Mouse (Mus musculus): ENCODE measurements around the gene Kynu. TPM values are rescaled to one million over a fixed set of nuclear protein-coding genes. Genes with fewer than 3 reads are reported as not detected.

Gene Kynu
- 0.08 TPM in 1 of 2 replicates, not detected in the other for polyA plus RNA-seq (2015; fragmentation: Nextera tagmentation; extraction: Ambion mirVana)

GRCm38 (mm10) chr2:43555062-43555888, at the start of gene Kynu:
Gene Kynu, plus strand, starts transcription at chr2:43555329.
- no peaks in the 10 kb centered on the region for H3K27me3 ChIP-seq (replicated peaks; ENCODE audit: control insufficient read depth, insufficient read depth, low read length)
- no peak for ATAC-seq
- H3K9me3 ChIP-seq (ENCODE audit: control insufficient read depth, low read length), result no peaks in the 10 kb centered on the region
- H3K4me2 ChIP-seq (ENCODE audit: low read length), result no peak within 1 kb of the TSS
- no peaks in the 10 kb centered on the region for H3K36me3 ChIP-seq (ENCODE audit: control insufficient read depth, insufficient read depth)
- H3K4me3 ChIP-seq (replicated peaks; ENCODE audit: low read length), result no peak within 1 kb of the TSS
- H3K27ac ChIP-seq (ENCODE audit: low read length), result no peak within 1 kb of the TSS
- H3K4me1 ChIP-seq (replicated peaks; ENCODE audit: control insufficient read depth, insufficient read depth, low read length), result no peaks in the 10 kb centered on the region
- H3K9ac ChIP-seq (replicated peaks; ENCODE audit: low read depth, low read length), result no peak within 1 kb of the TSS
- 28% methylated on average over 9 of the region's 9 CpGs for WGBS

DNA sequence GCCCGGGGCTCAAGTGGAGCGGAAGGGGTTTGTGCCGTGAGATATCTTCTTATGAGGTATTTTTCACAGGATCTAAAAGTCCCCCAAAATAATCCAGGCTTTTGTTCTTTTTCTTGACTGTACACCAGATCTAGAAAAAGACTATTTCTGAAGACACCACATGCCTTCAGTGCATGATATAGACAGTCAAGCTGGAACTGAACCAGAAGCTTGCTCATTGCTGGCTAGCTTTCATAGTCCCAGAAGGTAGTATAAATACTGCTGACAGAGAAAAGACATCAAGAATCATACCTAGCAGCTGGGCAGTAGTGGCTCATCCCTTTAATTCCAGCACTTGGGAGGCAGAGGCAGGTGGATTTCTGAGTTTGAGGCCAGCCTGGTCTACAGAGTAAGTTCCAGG, 48.9 kb upstream of the Kynu start:
- Histone ChIP-seq H3K4me3 (replicated peaks; ENCODE audit: low read length) (no peak overlapping the region), H3K4me1 (replicated peaks; ENCODE audit: control insufficient read depth, insufficient read depth, low read length) (no peaks in the 10 kb centered on the region), H3K27ac (ENCODE audit: low read length) (no peak overlapping the region), H3K27me3 (replicated peaks; ENCODE audit: control insufficient read depth, insufficient read depth, low read length) (no peaks in the 10 kb centered on the region), H3K9ac (replicated peaks; ENCODE audit: low read depth, low read length) (no peak overlapping the region), H3K36me3 (ENCODE audit: control insufficient read depth, insufficient read depth) (no peaks in the 10 kb centered on the region), H3K4me2 (ENCODE audit: low read length) (no peak overlapping the region), H3K9me3 (ENCODE audit: control insufficient read depth, low read length) (no peaks in the 10 kb centered on the region)
- no peak for ATAC-seq
- 95% methylated on average over 3 of the region's 3 CpGs for WGBS

DNA sequence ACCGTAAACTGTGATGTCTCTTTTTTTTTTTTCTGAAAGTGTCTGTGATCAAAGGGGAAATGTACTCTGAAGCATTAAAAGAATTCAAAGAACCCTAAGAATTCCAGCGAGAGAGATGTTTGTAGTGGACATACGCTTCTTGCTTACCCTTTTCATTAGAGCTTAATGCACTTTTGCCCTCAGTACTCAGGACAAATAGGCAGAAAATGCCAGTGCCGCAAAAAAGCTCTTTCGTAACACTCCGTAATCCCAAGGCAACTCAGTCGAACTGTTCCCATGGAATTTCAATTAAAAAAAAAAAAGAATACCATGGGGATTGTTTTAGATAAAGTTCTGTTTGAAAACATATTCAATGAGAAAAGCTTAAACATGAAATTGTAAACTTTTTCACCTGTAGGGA, 41.3 kb upstream of the Kynu start:
- no peak overlapping the region for H3K9ac ChIP-seq (replicated peaks; ENCODE audit: low read depth, low read length)
- ATAC-seq, result no peak
- H3K27ac ChIP-seq (ENCODE audit: low read length), result no peak overlapping the region
- no peaks in the 10 kb centered on the region for H3K27me3 ChIP-seq (replicated peaks; ENCODE audit: control insufficient read depth, insufficient read depth, low read length)
- no peaks in the 10 kb centered on the region for H3K4me1 ChIP-seq (replicated peaks; ENCODE audit: control insufficient read depth, insufficient read depth, low read length)
- no peak overlapping the region for H3K4me2 ChIP-seq (ENCODE audit: low read length)
- H3K4me3 ChIP-seq (replicated peaks; ENCODE audit: low read length), result no peak overlapping the region
- WGBS, result 23% methylated on average over 7 of the region's 7 CpGs
- no peaks in the 10 kb centered on the region for H3K36me3 ChIP-seq (ENCODE audit: control insufficient read depth, insufficient read depth)
- H3K9me3 ChIP-seq (ENCODE audit: control insufficient read depth, low read length), result no peaks in the 10 kb centered on the region

DNA sequence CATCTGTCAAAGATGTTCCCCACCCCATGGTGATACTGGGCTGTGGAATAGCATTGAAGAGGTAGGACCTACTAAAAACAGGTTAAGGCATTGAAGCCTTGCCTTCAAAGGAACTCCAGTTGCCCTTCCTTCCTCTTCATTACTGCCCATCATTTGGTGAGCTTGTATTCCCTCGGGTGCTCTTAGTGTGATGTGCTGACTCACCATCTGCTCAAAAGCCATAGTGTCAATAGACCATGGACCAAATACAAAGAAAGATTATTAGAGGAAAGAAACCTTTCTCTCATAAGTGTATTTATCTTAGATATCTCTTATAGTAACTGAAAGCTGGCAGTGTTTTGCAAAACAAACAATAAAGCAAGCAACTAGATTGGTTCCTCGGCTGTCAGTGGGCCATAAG, 20.7 kb upstream of the Kynu start:
- Histone ChIP-seq H3K9me3 (ENCODE audit: control insufficient read depth, low read length) (no peaks in the 10 kb centered on the region), H3K4me1 (replicated peaks; ENCODE audit: control insufficient read depth, insufficient read depth, low read length) (no peaks in the 10 kb centered on the region), H3K4me2 (ENCODE audit: low read length) (no peak overlapping the region), H3K27ac (ENCODE audit: low read length) (no peak overlapping the region), H3K27me3 (replicated peaks; ENCODE audit: control insufficient read depth, insufficient read depth, low read length) (no peaks in the 10 kb centered on the region), H3K4me3 (replicated peaks; ENCODE audit: low read length) (no peak overlapping the region), H3K36me3 (ENCODE audit: control insufficient read depth, insufficient read depth) (no peaks in the 10 kb centered on the region), H3K9ac (replicated peaks; ENCODE audit: low read depth, low read length) (no peak overlapping the region)
- WGBS, result 82% methylated on average over 2 of the region's 2 CpGs
- ATAC-seq, result no peak

- ATAC-seq, result no peak
- Histone ChIP-seq H3K4me1 (replicated peaks; ENCODE audit: control insufficient read depth, insufficient read depth, low read length) (no peaks in the 10 kb centered on the region), H3K27me3 (replicated peaks; ENCODE audit: control insufficient read depth, insufficient read depth, low read length) (no peaks in the 10 kb centered on the region), H3K9ac (replicated peaks; ENCODE audit: low read depth, low read length) (no peak overlapping the region), H3K9me3 (ENCODE audit: control insufficient read depth, low read length) (no peaks in the 10 kb centered on the region), H3K4me2 (ENCODE audit: low read length) (no peak overlapping the region), H3K4me3 (replicated peaks; ENCODE audit: low read length) (no peak overlapping the region), H3K27ac (ENCODE audit: low read length) (no peak overlapping the region), H3K36me3 (ENCODE audit: control insufficient read depth, insufficient read depth) (no peaks in the 10 kb centered on the region)
- WGBS, result 95% methylated on average over 3 of the region's 3 CpGs
Observed at GRCm38 (mm10) chr2:43542615-43543014, 12.5 kb upstream of the Kynu start.

GRCm38 (mm10) chr2:43545665-43546064, 9.5 kb upstream of the Kynu start:
- Histone ChIP-seq H3K36me3 (ENCODE audit: control insufficient read depth, insufficient read depth) (no peaks in the 10 kb centered on the region), H3K4me2 (ENCODE audit: low read length) (no peak overlapping the region), H3K27ac (ENCODE audit: low read length) (no peak overlapping the region), H3K27me3 (replicated peaks; ENCODE audit: control insufficient read depth, insufficient read depth, low read length) (no peaks in the 10 kb centered on the region), H3K9me3 (ENCODE audit: control insufficient read depth, low read length) (no peaks in the 10 kb centered on the region), H3K9ac (replicated peaks; ENCODE audit: low read depth, low read length) (no peak overlapping the region), H3K4me3 (replicated peaks; ENCODE audit: low read length) (no peak overlapping the region), H3K4me1 (replicated peaks; ENCODE audit: control insufficient read depth, insufficient read depth, low read length) (no peaks in the 10 kb centered on the region)
- ATAC-seq, result no peak
- 88% methylated on average over 3 of the region's 3 CpGs for WGBS

- Histone ChIP-seq H3K9me3 (ENCODE audit: control insufficient read depth, low read length) (no peaks in the 10 kb centered on the region), H3K4me1 (replicated peaks; ENCODE audit: control insufficient read depth, insufficient read depth, low read length) (no peaks in the 10 kb centered on the region), H3K27ac (ENCODE audit: low read length) (no peak overlapping the region), H3K27me3 (replicated peaks; ENCODE audit: control insufficient read depth, insufficient read depth, low read length) (no peaks in the 10 kb centered on the region), H3K4me2 (ENCODE audit: low read length) (no peak overlapping the region), H3K36me3 (ENCODE audit: control insufficient read depth, insufficient read depth) (no peaks in the 10 kb centered on the region), H3K9ac (replicated peaks; ENCODE audit: low read depth, low read length) (no peak overlapping the region), H3K4me3 (replicated peaks; ENCODE audit: low read length) (no peak overlapping the region)
- 93% methylated on average over 1 of the region's 1 CpGs for WGBS
- no peak for ATAC-seq
Observed at GRCm38 (mm10) chr2:43546448-43546847, 8.7 kb upstream of the Kynu start.

DNA sequence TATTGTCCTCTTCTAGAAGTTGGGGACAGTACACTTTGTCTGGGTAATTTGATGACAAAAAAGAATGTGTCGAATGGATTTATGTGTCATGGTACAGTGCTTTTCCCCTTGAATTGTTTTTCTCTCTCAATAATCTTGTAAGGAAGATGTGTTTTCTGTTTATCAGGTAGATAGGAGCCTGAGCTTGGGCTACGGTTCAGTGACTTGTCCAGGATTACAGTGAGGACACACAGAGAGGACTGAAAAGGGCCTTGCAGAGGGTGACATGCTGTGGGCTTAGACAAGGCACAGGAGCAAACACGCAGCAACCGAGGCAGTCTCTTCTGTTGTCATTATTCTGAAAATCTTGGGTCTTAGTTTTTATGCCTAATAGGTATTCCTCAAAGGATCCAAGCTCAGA, 913 bp upstream of the Kynu start:
- ATAC-seq, result no peak
- H3K27me3 ChIP-seq (replicated peaks; ENCODE audit: control insufficient read depth, insufficient read depth, low read length), result no peaks in the 10 kb centered on the region
- H3K9me3 ChIP-seq (ENCODE audit: control insufficient read depth, low read length), result no peaks in the 10 kb centered on the region
- H3K4me3 ChIP-seq (replicated peaks; ENCODE audit: low read length), result no peak overlapping the region
- no peak overlapping the region for H3K27ac ChIP-seq (ENCODE audit: low read length)
- no peaks in the 10 kb centered on the region for H3K4me1 ChIP-seq (replicated peaks; ENCODE audit: control insufficient read depth, insufficient read depth, low read length)
- H3K4me2 ChIP-seq (ENCODE audit: low read length), result no peak overlapping the region
- WGBS, result 72% methylated on average over 4 of the region's 4 CpGs
- H3K9ac ChIP-seq (replicated peaks; ENCODE audit: low read depth, low read length), result no peak overlapping the region
- H3K36me3 ChIP-seq (ENCODE audit: control insufficient read depth, insufficient read depth), result no peaks in the 10 kb centered on the region

GRCm38 (mm10) chr2:43555889-43556285, 758 bp downstream of the Kynu start:
- Histone ChIP-seq H3K4me2 (ENCODE audit: low read length) (no peak overlapping the region), H3K27me3 (replicated peaks; ENCODE audit: control insufficient read depth, insufficient read depth, low read length) (no peaks in the 10 kb centered on the region), H3K9ac (replicated peaks; ENCODE audit: low read depth, low read length) (no peak overlapping the region), H3K27ac (ENCODE audit: low read length) (no peak overlapping the region), H3K36me3 (ENCODE audit: control insufficient read depth, insufficient read depth) (no peaks in the 10 kb centered on the region), H3K4me3 (replicated peaks; ENCODE audit: low read length) (no peak overlapping the region), H3K9me3 (ENCODE audit: control insufficient read depth, low read length) (no peaks in the 10 kb centered on the region), H3K4me1 (replicated peaks; ENCODE audit: control insufficient read depth, insufficient read depth, low read length) (no peaks in the 10 kb centered on the region)
- WGBS, result 67% methylated on average over 4 of the region's 4 CpGs
- no peak for ATAC-seq

GRCm38 (mm10) chr2:43556985-43557384, 1.9 kb downstream of the Kynu start:
- Histone ChIP-seq H3K4me2 (ENCODE audit: low read length) (no peak overlapping the region), H3K27ac (ENCODE audit: low read length) (no peak overlapping the region), H3K27me3 (replicated peaks; ENCODE audit: control insufficient read depth, insufficient read depth, low read length) (no peaks in the 10 kb centered on the region), H3K9ac (replicated peaks; ENCODE audit: low read depth, low read length) (no peak overlapping the region), H3K9me3 (ENCODE audit: control insufficient read depth, low read length) (no peaks in the 10 kb centered on the region), H3K4me3 (replicated peaks; ENCODE audit: low read length) (no peak overlapping the region), H3K4me1 (replicated peaks; ENCODE audit: control insufficient read depth, insufficient read depth, low read length) (no peaks in the 10 kb centered on the region), H3K36me3 (ENCODE audit: control insufficient read depth, insufficient read depth) (no peaks in the 10 kb centered on the region)
- WGBS, result 59% methylated on average over 3 of the region's 3 CpGs
- no peak for ATAC-seq
